Mouse (Mus musculus) E14TG2a.4 (cell line): ENCODE measurements at regions not wholly inside any gene's neighbourhood (a gene's known extent, or its start where the extent isn't known, plus 50 kb on each side); places are given as distances from the start of the nearest gene placed in this dataset.

Experiments
- H3K27me3 ChIP-seq: 2 replicates; pipeline ENCODE4 v1.6.1; 2014; ENCODE audit warnings: low read length, control low read depth; ENCODE audit not compliant: insufficient read depth
- H3K36me3 ChIP-seq: 2 replicates; pipeline ENCODE4 v1.6.1; 2014; ENCODE audit warnings: low read length, control low read depth; ENCODE audit not compliant: insufficient read depth
- H3K4me1 ChIP-seq: replicated peaks from 2 replicates; pipeline ENCODE4 v1.6.1; 2014; ENCODE audit warnings: low read depth, low read length, control low read depth
- H3K4me3 ChIP-seq: replicated peaks from 2 replicates; pipeline ENCODE4 v1.5.1; 2014; ENCODE audit warnings: mild to moderate bottlenecking, low read length
- H3K9me3 ChIP-seq: 2 replicates; pipeline ENCODE4 v1.6.1; 2014; ENCODE audit warnings: low read length, control low read depth
- CTCF ChIP-seq: conservative IDR thresholded peaks from 2 replicates; pipeline ENCODE4 v1.5.1; 2014; ENCODE audit warnings: low read length
- NANOG ChIP-seq: IDR thresholded peaks from 2 replicates; pipeline ENCODE4 v1.6.1; 2014; ENCODE audit warnings: borderline replicate concordance, low read length, mixed read lengths
- POU5F1 ChIP-seq: IDR thresholded peaks from 2 replicates; pipeline ENCODE4 v1.6.1; 2014; ENCODE audit warnings: low read length, borderline replicate concordance

DNA sequence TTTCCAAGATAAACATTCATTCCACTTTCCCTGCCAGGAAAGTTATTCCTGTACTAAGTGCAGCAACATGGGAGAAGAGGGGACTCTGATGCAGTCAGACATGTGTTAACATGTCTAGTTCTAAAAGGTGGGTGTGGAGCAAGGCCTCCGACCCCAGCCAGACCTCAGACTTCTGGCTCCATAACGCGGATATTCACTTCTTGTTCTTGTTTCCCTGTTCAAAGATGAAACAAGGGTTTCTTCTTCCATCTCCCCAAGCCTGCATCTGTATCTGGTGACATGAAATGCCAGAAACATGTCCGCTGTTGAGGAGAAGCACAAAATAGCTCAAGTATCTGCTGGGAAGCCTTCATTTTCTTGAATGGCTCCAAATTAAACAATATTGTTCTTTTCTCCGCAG lies 147.6 kb upstream of the Nrp1 start:
- no peak overlapping the region for H3K4me3 ChIP-seq
- H3K9me3 ChIP-seq, result no peaks in the 10 kb centered on the region
- H3K27me3 ChIP-seq, result no peaks in the 10 kb centered on the region
- H3K36me3 ChIP-seq, result no peaks in the 10 kb centered on the region
- no peaks in the 10 kb centered on the region for H3K4me1 ChIP-seq
- TF ChIP-seq CTCF, result no peak
- no peak for TF ChIP-seq POU5F1
- TF ChIP-seq NANOG, result no peak

DNA sequence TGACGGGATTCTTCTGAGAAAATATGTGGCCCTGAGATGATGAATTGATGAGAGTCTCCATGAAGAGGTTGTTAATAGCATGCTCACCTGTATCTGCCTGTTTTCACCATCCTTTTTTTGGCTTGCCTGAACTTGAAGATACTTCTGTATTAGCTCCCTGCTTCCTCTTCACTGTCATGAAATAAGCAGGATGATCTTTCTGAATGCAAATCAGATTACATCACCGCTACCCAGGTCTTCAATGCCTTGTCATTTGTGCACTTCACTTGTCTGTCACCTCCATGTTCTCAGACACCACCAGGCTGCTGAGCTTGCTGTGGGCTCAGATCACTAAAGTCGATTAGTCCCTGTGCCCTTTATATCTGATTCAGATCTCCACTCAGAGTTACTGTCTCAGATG lies 146.2 kb upstream of the Nrp1 start:
- Histone ChIP-seq H3K9me3 (no peaks in the 10 kb centered on the region), H3K4me3 (no peak overlapping the region), H3K36me3 (no peaks in the 10 kb centered on the region), H3K27me3 (no peaks in the 10 kb centered on the region), H3K4me1 (no peaks in the 10 kb centered on the region)
- TF ChIP-seq POU5F1 (no peak), CTCF (no peak), NANOG (no peak)

DNA sequence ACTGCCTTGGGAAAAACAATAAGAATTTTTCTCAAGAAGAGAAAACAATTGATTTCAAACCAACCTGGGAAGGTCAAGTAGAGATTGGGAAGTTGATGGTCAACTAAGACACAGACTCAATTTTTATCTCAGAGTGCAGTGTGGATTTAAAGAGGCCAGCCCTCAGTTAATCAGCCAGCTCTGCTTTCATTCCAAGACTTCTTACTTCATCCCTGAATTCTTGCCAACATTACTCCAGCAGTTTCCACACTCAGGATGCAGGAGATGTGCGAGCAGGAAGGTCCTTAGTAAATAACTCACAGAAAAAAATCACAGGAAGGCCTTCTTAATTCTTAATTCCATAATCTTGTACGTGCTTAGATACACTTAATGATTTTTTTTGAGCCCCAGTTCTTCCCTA lies 144.1 kb upstream of the Nrp1 start:
- no peaks in the 10 kb centered on the region for H3K36me3 ChIP-seq
- no peak overlapping the region for H3K4me3 ChIP-seq
- no peaks in the 10 kb centered on the region for H3K27me3 ChIP-seq
- no peaks in the 10 kb centered on the region for H3K9me3 ChIP-seq
- no peak for TF ChIP-seq NANOG
- no peaks in the 10 kb centered on the region for H3K4me1 ChIP-seq

DNA sequence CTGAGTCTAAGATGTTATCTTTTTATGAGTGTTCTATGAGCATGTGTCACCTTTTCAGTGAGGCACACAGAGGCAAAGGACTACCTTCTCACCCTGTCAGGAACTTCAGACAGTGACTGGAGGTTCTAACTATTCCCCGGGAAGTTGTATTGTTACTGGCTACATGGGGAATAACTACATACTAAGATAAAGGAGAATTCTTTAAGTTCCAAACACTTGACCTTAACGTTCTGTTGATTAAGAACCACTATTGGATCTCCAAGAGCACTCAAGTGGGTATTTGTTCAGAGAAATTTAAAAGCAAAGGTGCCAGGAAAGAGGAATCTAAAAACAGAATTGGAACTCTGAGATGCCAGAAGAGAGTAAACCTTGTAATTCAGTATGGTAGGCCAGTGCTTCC lies 139.5 kb upstream of the Nrp1 start:
- H3K4me3 ChIP-seq, result no peak overlapping the region
- TF ChIP-seq NANOG (no peak), CTCF (no peak), POU5F1 (no peak)

DNA sequence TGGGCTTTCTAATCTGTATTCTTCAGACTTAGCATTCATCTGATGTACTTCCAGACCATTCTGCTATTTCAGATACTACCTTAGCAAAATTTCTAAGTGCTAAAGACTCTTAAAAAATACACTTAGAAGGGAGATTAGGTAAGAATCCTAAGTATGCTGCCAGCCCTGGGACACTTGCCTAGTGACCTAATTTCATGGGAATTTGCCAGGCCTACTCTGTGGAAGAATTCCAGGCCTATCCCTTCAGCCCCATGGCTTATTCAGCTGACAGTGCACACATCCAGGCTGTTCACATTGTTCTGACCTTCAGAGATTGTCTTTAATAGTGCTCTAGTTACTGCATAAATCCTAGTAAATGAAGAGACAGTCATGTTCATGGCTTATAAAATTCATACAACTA lies 138.9 kb upstream of the Nrp1 start:
- no peaks in the 10 kb centered on the region for H3K36me3 ChIP-seq
- H3K4me3 ChIP-seq, result no peak overlapping the region
- H3K4me1 ChIP-seq, result no peaks in the 10 kb centered on the region
- no peak for TF ChIP-seq NANOG
- no peak for TF ChIP-seq CTCF
- TF ChIP-seq POU5F1, result no peak
- no peaks in the 10 kb centered on the region for H3K9me3 ChIP-seq
- no peaks in the 10 kb centered on the region for H3K27me3 ChIP-seq

More for the DNA sequence above, 139.5 kb upstream of the Nrp1 start:
- Histone ChIP-seq H3K27me3 (no peaks in the 10 kb centered on the region), H3K4me1 (no peaks in the 10 kb centered on the region), H3K36me3 (no peaks in the 10 kb centered on the region), H3K9me3 (no peaks in the 10 kb centered on the region)

DNA sequence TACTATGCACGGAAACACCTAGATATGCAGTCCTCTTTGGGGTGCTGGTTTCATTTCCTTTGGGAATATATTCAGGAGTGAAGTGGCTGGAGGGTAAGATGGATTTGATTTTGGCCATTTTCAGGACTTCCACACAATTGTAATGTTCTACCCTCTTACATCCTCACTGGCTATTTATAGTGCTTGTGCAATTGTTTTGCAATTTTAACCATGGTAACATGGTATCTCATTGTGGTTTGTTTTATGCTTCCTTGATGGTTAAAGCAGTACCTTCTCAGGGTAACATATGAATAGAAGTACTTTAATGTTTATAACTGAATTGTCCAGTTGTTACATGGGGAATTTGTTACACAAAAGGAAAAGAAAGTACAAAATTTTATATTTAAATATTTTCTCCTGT lies 135.3 kb upstream of the Nrp1 start:
- Histone ChIP-seq H3K36me3 (no peaks in the 10 kb centered on the region), H3K27me3 (no peaks in the 10 kb centered on the region), H3K4me3 (no peak overlapping the region), H3K4me1 (no peaks in the 10 kb centered on the region), H3K9me3 (no peaks in the 10 kb centered on the region)
- TF ChIP-seq NANOG (no peak), CTCF (no peak), POU5F1 (no peak)

DNA sequence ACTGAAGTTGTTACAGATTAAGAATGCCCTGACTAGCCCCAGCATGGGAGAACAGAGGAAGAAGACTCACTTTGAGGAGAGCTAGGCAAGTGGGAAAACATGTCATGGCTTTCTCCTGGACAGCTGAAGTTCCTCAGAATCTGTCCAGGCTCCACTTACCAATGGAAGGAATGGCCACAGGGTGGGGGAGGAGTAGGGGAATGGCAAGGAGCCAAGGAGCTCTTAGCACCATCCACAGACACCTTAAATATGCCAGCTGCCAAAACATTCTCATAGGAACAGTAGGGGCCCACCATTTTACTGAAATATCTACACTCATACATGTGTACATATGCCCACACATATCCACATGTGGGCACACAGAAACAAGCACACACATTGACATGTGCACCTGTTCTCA lies 134.9 kb upstream of the Nrp1 start:
- no peaks in the 10 kb centered on the region for H3K4me1 ChIP-seq
- no peaks in the 10 kb centered on the region for H3K27me3 ChIP-seq
- H3K36me3 ChIP-seq, result no peaks in the 10 kb centered on the region
- TF ChIP-seq POU5F1 (no peak), NANOG (no peak), CTCF (no peak)
- no peak overlapping the region for H3K4me3 ChIP-seq
- no peaks in the 10 kb centered on the region for H3K9me3 ChIP-seq

DNA sequence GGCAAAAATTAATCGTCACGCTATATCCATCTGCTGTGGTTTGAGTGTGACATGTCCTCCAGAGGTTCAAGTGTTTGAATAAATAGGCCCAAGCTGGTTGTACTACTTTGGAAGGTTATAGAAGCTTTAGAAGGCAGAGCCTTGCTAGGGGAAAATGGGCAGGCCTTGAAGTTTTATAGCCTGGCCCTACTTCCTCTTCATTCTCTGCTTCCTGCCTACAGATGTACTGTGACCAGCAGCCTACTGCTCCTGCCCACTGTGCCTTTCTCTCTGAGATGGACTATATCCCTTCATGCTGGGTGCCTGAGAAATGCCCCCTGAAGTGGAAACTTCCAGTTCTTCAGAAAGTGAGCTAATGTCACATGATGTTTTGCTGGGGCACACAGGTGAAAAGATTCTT lies 133.3 kb upstream of the Nrp1 start:
- TF ChIP-seq POU5F1 (no peak), CTCF (no peak), NANOG (no peak)
- H3K27me3 ChIP-seq, result no peaks in the 10 kb centered on the region

DNA sequence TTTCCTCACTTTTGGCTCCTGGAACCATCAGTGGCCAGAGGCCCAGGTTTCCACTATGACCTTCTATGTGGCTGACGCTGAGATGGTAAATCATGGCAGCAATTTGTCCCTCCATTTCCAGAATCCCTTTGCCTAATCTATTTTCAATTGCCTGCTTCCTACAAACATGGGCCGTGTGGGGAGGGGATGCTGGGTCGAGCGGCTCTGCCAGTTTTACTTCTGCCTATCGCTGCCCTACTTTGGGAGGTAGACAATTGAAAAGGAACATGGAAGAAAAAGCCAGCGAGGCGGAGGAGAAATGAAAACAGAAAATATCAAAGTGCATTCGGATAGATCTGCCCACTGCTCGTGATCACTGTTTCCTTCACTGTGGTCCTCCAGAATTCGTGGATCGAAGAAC lies 123.3 kb upstream of the Nrp1 start:
- TF ChIP-seq POU5F1 (no peak), NANOG (no peak), CTCF (no peak)
- no peaks in the 10 kb centered on the region for H3K36me3 ChIP-seq
- H3K4me3 ChIP-seq, result no peak overlapping the region
- peaks cover 7% of the 10 kb centered on the region; the same call in 1 of the 2 replicates for H3K4me1 ChIP-seq
- no peaks in the 10 kb centered on the region for H3K27me3 ChIP-seq
- no peaks in the 10 kb centered on the region for H3K9me3 ChIP-seq

More for the DNA sequence above, 133.3 kb upstream of the Nrp1 start:
- Histone ChIP-seq H3K4me3 (no peak overlapping the region), H3K36me3 (no peaks in the 10 kb centered on the region), H3K4me1 (no peaks in the 10 kb centered on the region), H3K9me3 (no peaks in the 10 kb centered on the region)

DNA sequence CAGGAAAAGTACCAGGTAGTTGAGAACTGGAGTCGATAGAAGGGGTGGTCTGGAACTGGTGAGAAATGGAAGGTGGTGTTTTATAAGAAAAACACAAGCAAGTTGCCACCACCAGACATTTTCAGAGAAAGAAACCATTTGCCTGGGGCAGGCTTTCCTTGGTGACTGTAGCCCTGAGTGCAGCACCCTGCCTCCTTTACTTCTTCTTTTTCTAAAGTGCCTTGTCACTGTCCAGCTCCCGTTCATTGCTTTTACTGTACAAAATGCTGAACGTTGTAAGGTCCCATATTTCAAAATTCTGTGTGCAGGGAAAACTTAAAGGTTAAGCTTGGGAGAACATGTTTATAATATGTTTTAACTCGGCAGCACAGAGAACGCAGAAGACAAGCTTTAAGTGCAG lies 122.9 kb upstream of the Nrp1 start:
- Histone ChIP-seq H3K9me3 (no peaks in the 10 kb centered on the region), H3K4me1 (peaks cover 7% of the 10 kb centered on the region; the same call in 1 of the 2 replicates), H3K27me3 (no peaks in the 10 kb centered on the region), H3K4me3 (no peak overlapping the region), H3K36me3 (no peaks in the 10 kb centered on the region)
- TF ChIP-seq NANOG (no peak), POU5F1 (no peak)
